ENCODE assay signal across 19 mouse cellular contexts in the genomic region with DNA sequence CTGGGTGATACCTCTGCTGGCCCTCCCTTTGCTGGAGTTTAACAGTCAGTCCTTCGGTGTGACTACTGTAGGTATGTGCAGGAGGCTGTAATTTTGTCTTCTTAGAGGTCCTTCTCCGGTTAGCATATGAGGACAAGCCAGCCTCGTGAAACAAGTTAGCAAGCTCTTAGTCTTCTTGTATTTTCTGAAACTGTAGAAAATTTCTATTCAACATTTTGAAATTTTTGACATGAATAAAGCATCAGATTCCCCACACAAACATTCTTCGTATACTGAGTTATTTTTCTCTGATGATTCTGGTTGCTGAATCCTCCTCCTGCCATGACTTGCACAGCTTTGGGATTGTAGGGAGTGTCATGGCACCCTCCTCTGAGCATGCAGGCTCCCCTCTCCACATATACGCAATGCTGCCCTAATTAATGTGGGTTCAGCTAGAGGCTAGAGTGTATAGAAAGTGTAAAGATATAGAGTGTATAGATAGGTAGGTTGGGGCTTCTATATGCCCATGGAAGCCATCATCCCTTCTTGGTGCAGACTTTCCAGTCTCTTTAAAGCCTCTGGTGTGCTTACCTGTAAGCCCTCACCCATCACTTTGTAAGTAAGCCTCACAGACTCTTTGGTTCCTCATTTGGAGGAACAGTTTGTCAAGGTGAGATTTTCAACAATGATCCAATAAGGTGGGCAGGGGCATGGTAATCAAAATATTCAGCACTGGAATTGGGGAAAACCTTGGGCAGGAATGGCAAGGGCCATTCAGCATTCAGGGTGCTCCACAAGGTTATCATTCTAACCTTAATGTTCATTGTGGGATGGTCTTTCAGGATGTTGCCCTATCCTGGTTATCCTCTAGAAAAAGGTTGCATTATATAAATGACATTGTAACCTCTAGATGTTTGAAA.
"Had no signal": no experiment of that assay in that cellular context is flagged by ENCODE, and none has a peak within 500 bp of the region (broad histone marks: within the 10 kb centered on the region; RNA-seq: fewer than 3 reads in every experiment).

No protein-coding gene starts in this region.

- H3K9ac ChIP-seq: lung, embryonic 14.5 days; midbrain, embryonic 12.5 days; neural tube, embryonic 13.5 days; neural tube, embryonic 15.5 days had no signal

- H3K27me3 ChIP-seq: midbrain, embryonic 12.5 days; neural tube, embryonic 13.5 days; neural tube, embryonic 15.5 days had no signal

- H3K4me3 ChIP-seq: midbrain, embryonic 10.5 days; midbrain, embryonic 12.5 days; myocyte; neural tube, embryonic 13.5 days; neural tube, embryonic 15.5 days had no signal

- H3K4me1 ChIP-seq: midbrain, embryonic 10.5 days; midbrain, embryonic 12.5 days; neural tube, embryonic 13.5 days; neural tube, embryonic 15.5 days had no signal

- H3K9me3 ChIP-seq: midbrain, embryonic 10.5 days; midbrain, embryonic 12.5 days; neural tube, embryonic 13.5 days; neural tube, embryonic 15.5 days had no signal

- H3K4me2 ChIP-seq: lung, embryonic 14.5 days; midbrain, embryonic 12.5 days; neural tube, embryonic 13.5 days; neural tube, embryonic 15.5 days had no signal

- DNase-seq: lung, adult 18-20 months; lung, embryonic 14.5 days; lung, postnatal 10 days; lung, postnatal 4 days; midbrain, embryonic 14.5 days; retina, postnatal 1 day; right cerebral cortex, adult 18-20 months; right cerebral cortex, postnatal 25 days; right cerebral cortex, postnatal 4 days; spleen, adult 18-20 months; thymus, adult 18-20 months; thymus, postnatal 14 days; thymus, postnatal 4 days had no signal

- H3K36me3 ChIP-seq: midbrain, embryonic 10.5 days; midbrain, embryonic 12.5 days; neural tube, embryonic 13.5 days; neural tube, embryonic 15.5 days had no signal

- H3K27ac ChIP-seq: midbrain, embryonic 10.5 days; midbrain, embryonic 12.5 days; neural tube, embryonic 13.5 days; neural tube, embryonic 15.5 days had no signal

- ATAC-seq: midbrain, embryonic 16.5 days had no signal
